Mouse (Mus musculus) NIH3T3 (cell line): ENCODE data around the gene Mctp1.
"Not testable (repeated sequence)": the region's sequence is repeated elsewhere in the genome, so short reads cannot be mapped to it uniquely, and the experiment has no call there.

Source experiments
- DNase-seq: peaks from one replicate; pipeline ENCODE4 v3.0.0-alpha.2; 2012; ENCODE audit warnings: low read depth

Gene Mctp1

DNA sequence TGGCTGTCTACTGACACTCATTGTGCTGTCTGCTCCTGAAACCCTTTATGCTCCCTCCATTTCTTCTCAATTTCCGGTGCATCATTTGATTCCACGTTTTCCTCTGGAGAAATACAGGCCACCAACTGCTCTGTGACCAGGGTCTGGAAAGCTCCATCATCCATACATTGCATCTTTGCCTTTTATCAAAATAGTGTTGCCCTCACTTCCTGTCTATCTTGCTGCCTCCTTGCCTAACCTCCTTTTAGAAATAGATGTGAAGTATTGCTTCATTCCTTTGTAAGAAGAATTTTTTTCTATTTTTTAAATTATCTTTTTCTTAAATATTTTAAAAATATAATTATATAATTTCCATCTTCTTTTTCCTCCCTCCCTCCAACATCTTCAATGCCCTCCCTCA, 98.7 kb downstream of the Mctp1 start:
- DNase-seq: no peak

DNA sequence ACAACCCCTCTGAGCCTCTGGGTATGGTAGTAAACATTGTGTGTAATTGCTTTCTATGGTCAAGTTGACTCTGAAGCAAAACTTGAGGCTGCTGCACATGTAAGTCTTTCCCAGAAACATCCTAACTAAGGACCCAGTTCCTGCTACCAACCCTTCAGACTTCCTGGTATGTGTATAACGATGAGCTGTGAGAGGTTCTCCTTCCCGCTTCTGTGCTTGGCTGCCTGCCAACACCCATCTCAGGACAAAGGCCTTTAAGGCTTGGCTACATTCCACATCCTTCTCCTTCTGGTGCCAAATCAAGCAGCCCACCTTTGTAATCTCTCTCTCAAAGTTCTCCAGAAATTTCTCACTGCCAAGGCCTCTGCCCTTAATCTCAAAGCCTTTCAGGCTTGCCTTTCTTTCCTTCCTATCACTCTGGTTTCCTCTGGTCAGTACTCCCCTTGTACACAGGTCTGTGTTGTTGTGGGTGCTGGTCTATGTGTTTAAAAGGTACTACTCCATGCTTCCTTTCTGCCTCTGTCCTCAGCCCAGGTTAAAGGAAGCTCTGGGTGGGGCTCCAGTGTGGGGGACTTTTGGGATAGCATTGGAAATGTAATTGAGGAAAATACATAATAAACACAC, 99.9 kb downstream of the Mctp1 start:
- DNase-seq: no peak

DNA sequence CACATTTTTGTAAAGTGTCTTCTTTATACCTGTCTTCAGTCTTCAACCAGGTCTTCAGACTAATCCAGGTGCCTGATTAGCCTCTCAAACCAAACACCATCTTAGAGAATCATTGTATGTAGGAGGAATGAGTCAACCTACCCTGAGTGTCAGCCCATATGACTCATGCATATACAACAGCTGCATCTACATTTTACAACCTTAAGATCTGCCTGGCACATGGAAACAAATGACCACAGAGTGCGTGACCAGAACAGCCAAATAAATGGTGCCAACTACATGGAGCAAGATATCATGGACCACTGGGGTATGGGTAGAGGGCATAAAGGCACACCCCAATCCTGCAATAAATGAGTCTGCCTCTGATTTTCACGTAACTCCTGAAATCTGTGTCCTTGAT, 131.6 kb downstream of the Mctp1 start:
- no peak for DNase-seq

DNA sequence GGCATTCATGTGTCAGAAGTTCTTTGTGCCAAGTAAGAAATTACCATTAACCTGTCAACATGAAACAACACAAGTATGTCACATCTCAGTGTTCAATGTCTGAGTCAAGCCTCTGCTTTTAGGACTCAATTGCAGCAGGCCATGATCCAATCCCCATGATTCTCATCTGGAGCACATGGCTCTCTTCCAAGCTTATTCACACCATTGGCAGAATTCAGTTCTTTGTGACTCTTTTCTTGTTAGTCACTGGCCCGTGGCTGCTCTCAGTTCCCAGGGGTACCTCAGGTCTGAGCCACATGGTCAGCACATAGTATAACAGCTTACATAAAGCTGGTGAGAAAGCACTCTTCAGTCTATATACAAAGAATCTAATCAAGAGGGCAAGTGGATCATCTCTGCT, 138.8 kb downstream of the Mctp1 start:
- no peak for DNase-seq

DNA sequence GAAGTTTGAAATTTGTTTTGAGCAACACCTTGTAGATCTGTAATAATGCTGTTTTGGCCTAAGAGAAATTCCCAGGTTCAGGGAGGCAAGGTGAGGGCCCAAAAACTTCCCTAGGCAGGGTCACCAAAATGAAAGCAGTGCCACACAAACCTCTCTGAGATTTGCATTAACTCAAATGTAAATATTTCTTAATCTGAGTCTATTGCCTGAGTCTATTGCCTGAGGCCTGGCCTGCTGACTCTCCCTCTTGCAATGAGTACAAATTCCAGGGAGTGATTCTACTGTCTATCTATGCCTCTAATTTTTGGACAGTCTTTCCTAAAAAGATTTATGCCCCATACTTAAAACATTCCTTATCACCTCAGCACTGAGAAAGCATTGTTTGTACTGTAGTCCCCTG, 143.0 kb downstream of the Mctp1 start:
- DNase-seq: no peak

DNA sequence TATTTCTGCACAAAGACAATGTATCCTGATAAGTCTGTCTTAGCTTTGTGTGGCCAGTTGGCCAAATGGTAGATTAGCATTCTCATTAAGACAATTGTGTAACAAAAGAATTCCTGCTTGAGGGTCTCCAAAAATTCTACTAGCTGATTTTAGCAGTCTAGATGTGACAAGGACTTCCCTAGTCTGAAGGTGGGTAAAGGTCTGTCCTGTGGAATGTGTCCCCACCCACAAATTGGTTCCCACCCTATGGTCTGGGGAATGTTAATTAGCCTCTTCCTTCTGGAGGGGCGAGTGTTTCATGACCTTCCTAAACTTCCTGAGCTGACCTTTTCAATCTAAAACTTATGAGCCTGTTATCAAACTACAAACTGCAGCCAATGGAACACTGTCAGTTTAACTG, 143.4 kb downstream of the Mctp1 start:
- DNase-seq: no peak

DNA sequence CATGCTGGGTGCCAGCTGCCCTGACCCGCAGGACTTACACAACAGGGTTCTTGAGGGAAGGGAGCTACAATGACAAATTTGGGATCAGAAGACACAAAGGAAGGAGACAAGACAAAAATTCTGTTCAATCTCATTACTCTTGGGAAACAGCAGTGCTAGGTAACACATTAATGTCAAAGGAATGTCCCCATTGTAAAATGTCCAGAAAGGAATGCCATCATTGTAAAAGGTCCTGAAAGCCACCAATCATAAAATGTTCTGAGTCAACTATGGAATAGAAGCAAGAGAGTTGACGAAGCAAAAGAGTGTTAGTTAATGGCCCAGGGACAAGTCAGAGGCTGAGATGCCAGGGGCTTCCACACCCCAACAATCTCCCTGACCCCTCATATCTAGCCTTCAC, 145.6 kb downstream of the Mctp1 start:
- no peak for DNase-seq

DNA sequence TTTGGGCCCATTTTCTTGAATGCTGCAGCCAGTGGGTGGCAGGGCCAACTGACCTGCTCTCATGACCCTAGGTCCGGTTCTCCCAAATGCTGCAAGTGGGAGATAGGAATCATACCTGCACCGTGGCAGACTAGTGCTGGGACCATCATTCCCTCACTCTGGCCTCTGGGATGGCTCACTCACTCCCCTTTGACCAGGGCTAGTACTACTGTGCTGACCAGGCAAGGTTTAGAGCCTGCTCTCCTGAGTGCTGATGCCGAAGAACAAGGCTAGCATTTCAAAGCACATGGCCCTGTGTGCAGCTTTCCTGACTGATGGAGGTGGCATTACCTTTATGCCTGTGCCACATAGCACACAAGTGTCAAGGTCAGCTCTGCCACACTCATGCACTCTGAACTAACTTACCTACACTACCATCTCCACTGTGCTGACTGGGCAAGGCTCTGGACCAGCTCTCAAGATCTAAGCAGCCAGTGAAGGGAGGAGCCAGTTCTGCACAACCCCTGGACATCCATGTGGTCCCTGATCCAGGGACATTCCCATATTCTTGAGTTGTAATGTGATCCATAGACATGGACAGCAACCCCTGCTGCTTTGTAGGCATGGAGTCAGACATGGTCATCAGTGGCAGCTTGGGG, 146.7 kb downstream of the Mctp1 start:
- no peak for DNase-seq

DNA sequence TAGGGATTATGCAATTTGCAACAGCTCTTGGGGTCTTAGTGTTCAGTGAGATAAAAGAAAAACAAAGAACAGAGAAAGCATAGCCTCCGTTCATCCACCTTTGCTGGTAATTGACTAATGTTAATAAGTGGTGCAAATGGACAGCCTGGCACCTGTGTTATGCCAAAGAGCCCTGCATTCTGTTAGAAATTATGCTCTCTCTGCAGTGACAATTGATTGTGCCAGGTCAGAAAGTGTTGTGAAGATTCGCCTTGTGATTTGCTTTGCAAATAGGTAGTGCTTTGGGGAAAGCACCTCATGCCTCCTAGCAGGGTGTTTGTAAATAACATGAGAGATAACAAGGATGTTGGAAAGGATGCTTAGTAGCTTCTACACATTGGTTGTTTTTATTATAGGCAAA, 163.5 kb downstream of the Mctp1 start:
- no peak for DNase-seq

DNA sequence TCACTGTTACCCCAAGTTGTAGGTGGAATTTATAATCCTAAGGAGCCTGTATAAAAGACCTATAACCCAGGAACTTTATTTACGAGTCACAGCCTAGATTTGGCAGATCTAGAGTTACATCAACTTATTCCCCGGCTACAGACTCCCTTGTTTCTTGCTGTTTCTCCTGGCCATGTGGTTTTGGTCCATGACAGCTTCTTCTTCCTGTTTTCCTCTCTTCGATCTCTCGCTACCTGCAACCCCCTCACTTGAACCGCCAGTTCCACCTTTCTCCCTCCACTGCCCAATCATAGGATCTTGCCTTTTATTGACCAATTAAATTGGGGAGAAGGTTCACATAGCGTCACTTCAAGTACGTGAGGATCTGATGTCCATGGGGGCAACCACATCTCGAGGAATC, 176.6 kb downstream of the Mctp1 start:
- no peak for DNase-seq

DNA sequence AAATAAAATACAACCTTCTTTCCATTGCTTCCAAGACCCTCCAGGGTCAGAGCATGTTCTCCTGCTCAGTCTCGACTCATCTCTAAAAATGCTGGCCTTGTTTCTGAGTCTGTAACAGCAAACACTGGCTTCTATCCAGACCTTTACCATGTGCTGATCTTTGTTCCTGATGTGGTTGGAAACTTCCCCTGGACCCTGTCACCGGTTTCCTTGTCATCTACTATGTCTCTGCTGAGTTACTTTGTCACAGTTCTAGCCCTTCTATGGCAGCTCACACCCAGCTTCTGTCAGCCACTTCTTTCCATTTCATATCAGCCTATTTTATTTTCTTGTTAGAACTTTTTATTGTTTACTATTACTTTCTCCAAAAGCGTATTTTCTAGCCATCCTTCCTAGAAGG, 177.3 kb downstream of the Mctp1 start:
- DNase-seq: no peak

DNA sequence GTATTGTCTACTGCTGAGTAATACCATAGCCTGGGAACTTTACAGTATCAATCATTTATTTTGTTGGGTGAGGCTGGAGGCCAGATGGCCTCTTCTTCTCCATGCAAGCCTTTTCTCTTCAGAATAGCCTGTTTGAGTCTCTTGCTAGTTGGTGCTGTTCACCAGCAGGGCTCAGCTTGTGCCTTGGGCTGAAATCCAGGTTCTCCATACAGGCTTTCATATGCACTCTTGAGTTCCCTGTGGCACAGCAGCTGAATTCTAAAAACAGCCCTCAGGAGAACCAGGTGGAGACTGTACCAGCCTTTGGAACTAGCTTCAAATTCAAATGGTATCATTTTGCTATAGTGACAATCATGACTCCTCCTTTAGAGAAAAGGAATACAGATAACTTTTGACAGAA, 179.7 kb downstream of the Mctp1 start:
- DNase-seq: no peak

DNA sequence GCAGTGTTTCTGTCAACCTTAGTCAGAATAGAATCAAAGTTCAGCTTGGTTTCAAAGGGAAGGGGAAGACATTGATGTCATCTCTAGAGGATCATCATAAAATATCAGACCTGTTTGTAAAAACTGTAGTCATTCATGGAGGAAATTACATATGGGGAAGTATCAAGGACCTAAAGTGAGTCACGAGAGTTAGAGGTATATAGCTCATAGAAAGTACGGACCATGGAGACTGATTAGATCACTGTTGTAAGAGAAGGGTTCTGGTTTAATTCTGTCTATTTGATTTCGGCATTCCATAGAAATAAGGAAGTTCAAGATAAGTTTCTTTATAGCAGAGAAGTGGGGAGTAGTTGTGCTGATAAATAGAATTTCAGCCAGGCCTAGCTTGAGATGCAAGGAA, 181.7 kb downstream of the Mctp1 start:
- DNase-seq: no peak

DNA sequence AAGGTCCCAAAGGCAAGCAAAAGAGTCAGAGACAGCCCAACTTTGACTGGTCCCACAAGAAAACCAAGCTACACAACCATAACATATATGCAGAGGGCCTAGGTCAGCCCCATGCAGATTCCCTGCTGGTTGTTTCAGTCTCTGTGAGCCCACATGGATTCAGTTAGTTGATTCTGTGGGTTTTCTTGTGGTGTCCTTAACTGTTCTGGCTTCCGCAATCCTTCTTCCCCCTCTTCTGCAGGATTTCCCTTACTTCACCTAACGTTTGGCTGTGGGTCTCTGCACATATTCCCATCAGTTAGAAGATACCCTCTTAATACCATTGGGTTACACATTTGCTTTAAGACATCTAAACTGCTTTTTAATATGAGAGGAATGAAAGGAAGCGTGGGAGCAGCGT, 183.1 kb downstream of the Mctp1 start:
- DNase-seq: no peak

DNA sequence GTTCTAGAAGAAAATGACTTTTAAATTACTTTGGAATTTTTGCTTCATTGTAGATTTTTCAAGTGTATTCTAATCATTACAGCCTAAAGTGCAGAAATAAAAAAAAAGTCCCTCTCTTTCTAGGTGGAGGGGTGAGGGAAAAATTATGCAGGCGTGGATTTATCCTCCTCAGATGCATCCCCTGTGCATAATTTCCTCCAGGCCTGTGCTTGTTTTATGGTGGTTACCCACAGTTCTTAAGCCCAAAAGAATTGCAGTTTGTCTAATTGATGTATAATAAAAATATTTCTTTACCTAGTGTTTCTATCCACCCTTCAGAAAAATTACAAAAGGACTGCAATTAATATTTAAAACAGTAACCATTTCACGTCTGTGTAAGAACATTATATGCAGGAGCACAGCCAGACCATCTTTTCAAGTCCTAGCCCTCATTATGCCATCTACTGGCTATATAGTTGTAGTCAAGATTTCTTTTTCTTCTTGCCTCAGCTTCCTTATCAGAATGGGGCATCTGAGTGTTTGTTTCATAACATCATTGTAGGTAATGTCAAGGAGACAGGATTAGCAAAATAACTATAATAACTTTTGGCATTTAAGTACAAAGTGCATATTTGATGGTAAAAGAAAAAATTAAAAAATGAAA, 184.4 kb downstream of the Mctp1 start:
- DNase-seq: no peak

DNA sequence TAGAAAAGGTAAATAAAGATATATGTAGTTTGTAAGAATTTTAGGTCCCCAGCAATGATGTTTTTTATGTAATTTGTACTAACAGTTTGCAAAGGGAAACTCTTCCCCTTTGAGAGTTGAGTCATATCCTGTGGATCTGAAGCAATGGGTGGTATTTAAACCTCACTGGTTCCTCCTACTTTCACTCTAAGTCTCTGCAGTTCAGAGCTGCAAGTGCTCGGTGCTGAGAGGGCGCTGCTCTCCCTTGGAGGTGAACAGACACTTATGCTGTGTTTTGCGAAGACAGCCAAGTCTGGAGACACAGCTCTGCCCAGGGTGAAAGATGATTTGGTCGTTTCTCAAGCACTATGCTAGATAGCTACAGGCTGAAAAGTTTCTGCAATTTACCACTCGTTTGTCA, 195.1 kb downstream of the Mctp1 start:
- peak; percentile 25 for DNase-seq

DNA sequence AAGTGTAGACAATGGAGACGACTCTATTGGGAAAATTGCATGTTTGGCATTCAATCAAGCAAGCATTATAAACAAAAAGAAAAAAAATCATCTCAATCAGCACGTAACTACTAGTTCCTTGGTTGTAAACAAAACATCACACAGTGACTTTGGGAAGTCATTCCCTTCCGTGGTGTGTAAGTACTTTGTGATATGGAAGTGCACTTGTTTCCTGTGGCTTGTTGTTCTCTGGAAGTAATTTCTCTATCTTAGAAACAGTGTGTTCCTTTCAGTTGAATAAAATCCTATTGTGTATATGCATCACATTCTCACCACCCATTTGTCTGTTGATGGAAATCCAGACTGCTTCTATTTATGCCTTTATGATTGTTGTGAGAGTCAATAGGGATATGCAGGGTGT, 201.1 kb downstream of the Mctp1 start:
- DNase-seq: no peak

DNA sequence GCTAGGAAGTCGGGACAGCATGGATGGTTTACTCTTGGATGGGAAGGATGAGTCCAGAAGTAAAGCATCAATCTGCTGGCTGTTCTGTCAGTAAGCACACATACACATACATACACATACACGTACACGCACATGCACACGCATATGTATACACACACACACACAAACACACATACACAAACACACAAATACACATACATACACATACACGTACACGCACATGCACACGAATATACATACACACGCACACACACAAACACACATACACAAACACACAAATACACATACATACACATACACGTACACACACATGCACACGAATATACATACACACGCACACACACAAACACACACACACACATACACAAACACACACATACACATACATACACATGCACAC, 206.4 kb downstream of the Mctp1 start:
- DNase-seq: not testable (repeated sequence)

DNA sequence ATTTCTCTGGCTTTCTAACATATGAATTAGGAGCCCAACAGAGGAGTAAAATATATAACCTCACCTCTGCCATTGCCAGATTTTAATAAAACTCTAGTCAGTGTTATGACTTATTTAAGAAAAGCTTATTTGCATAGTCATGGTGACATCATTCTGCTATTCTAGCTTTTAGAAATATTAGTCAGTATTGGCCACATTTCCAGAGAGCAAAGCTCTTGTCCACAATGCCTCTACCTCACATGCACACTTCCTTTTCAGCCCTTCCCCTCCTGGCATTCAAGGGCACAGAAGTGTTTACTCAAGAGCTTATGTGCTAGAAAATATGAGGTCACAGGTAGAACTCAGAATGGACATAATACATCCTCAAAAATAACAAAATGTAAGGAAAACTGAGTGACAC, 206.9 kb downstream of the Mctp1 start:
- no peak for DNase-seq

DNA sequence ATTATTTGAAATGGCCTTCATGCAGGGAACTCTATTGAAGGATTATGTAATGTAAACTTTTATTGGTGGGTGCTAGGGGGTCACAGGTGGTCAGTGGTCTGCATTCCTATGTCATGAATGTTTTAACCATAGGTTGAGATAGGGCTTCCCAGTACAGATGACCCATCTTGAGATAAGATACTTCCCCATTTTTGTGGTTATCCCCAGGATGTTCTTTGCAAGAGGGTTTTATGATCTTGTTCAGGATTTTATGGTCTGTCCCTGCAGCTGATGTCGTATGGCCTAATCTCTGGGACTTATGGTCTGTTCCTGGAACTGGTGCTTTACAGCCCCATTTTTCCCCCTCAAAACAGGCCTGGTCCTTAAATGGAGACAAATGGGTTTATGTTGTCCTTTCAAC, 207.4 kb downstream of the Mctp1 start:
- no peak for DNase-seq

DNA sequence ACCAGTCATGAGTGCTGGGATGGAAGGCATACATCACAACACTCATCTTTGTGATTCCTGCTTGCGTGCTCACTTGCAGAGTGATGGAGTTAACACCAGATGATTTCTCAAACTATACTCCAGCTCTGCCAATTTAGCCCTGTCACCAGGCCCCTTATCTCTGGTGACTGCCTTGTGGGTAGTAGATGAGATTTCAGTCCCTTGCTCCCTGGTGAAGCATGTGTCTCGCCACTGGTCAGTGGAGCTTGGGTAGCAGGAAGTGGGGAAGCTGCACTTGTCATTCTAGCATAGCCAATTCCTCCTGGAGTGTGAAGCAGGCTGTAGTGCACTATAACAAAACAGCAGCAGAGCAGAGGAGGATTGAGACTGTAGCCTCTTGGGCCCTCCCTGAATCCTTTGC, 208.6 kb downstream of the Mctp1 start:
- no peak for DNase-seq

DNA sequence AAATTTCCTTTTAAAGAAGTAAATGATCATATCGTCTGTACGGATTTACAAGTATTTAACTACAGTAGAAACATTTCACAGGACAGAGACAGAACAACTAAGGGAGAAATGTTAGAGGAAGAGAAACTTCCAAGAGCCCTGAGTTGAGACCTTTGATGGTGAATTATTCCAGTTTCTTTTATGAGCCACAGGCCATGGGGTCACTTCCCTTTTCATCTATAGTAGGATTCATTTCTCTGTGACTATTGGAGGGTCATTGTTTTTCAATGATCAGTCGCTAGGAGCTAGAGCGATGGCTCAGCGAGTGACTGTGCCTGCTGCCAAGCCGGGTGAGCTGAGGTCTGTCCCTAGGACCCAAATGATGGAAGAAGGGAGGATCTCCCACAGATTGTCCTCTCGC, 212.7 kb downstream of the Mctp1 start:
- DNase-seq: no peak

DNA sequence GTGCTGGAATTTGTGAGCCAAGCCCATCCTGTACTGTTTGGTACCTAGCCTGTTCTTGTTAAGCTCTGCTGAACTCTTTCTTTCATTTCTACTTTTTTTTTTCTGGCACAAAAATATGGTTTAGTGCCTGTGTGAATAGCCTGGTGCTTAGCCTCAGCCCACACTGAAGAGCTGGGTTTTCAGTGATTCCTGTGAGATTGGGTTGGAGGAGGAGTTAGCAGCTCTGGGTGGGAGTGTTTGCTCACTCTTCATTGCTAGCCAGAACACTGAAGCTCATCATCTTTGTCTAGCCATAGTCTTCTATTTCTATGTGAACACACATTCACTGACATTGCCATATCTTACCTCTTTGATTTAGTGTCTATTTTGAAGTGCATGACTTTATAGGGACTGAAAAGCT, 225.1 kb downstream of the Mctp1 start:
- DNase-seq: no peak

DNA sequence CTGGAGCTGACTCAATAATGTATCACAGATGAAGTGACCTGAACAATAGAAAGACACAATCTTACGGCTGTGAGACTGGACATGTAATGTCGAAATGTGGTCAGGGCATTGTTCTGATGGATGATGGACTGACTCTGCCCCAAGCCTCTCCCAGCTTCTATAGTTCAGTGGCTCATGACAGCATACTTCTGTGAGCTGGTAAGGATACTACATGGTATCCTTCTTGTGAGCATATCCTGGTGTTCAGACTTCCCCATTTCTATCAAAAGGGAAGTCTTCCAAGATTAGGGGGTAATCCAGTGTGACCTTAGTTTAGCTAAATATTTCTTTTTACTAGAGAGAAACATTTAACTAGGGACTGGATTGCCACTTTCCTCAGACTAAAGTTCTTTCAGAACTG, 227.2 kb downstream of the Mctp1 start:
- DNase-seq: no peak
